8 mouse cellular contexts compared by ENCODE assay signal in the genomic region with DNA sequence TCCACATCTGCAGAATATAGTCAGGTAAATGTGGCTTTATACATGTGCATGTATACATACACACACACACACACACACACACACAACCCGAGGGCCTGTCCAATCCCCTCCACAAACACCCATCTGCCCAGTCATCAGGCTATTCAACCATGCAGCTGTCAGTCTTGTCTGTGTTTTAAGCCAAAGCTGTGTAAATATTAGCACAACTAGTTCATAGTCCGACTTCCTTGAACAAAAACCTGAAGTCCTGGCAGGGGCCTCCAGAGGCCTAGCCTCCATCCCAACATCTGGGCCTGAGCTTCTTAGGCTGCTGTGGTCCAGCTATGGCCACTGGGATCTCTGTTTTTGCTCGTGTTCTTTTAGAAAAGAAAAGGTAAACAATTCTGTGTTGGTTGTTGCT.
DNase-seq lines count a peak whose midpoint lies in the region; ATAC-seq and TF ChIP-seq lines count a peak whose summit lies in the region.
"Had no signal": no experiment of that assay in that cellular context is flagged by ENCODE, and none has a peak within 500 bp of the region (broad histone marks: within the 10 kb centered on the region; RNA-seq: fewer than 3 reads in every experiment).

No protein-coding gene starts in this region.

- H3K36me3 ChIP-seq in lung, embryonic 14.5 days (ENCODE audit: insufficient read depth): no peaks in the 10 kb centered on the region
- H3K36me3 ChIP-seq in hindbrain, postnatal 0 days (ENCODE audit: insufficient read depth, low read length): no peaks in the 10 kb centered on the region
- H3K36me3 ChIP-seq in stomach, embryonic 14.5 days (ENCODE audit: control insufficient read depth, insufficient read depth, low read length): no peaks in the 10 kb centered on the region

- ATAC-seq in lung, embryonic 14.5 days (ENCODE audit: insufficient read depth): no peak
- no peak for ATAC-seq in hindbrain, postnatal 0 days
- no peak for ATAC-seq in stomach, embryonic 14.5 days (ENCODE audit: insufficient number of reproducible peaks, insufficient read depth, low FRiP score, low read depth)

- peak overlapping the region; percentile 8 for H3K4me2 ChIP-seq in lung, embryonic 14.5 days
- no peak overlapping the region for H3K4me2 ChIP-seq in hindbrain, postnatal 0 days (ENCODE audit: low read depth, low read length)
- no peak overlapping the region for H3K4me2 ChIP-seq in stomach, embryonic 14.5 days (replicated peaks; ENCODE audit: low read depth, low read length)

- H3K9me3 ChIP-seq in lung, embryonic 14.5 days (ENCODE audit: low read depth, low read length): no peaks in the 10 kb centered on the region
- no peaks in the 10 kb centered on the region for H3K9me3 ChIP-seq in hindbrain, postnatal 0 days (ENCODE audit: low read length)
- H3K9me3 ChIP-seq in stomach, embryonic 14.5 days (ENCODE audit: control insufficient read depth, low read depth, low read length): no peaks in the 10 kb centered on the region

- WGBS in lung, embryonic 14.5 days: 27% methylated on average over 3 of the region's 3 CpGs
- 30% methylated on average over 3 of the region's 3 CpGs for WGBS in hindbrain, postnatal 0 days
- WGBS in stomach, embryonic 14.5 days: 34% methylated on average over 3 of the region's 3 CpGs

- peaks cover 57% of the 10 kb centered on the region for H3K4me1 ChIP-seq in lung, embryonic 14.5 days (ENCODE audit: insufficient read depth)
- peaks cover 57% of the 10 kb centered on the region for H3K4me1 ChIP-seq in hindbrain, postnatal 0 days (ENCODE audit: insufficient read depth, low read length)
- H3K4me1 ChIP-seq in stomach, embryonic 14.5 days (ENCODE audit: control insufficient read depth, insufficient read depth, low read length): peaks cover 45% of the 10 kb centered on the region

- H3K27me3 ChIP-seq in lung, embryonic 14.5 days (ENCODE audit: insufficient read depth, low read length): no peaks in the 10 kb centered on the region
- H3K27me3 ChIP-seq in hindbrain, postnatal 0 days (ENCODE audit: insufficient read depth, low read length): no peaks in the 10 kb centered on the region
- no peaks in the 10 kb centered on the region for H3K27me3 ChIP-seq in stomach, embryonic 14.5 days (ENCODE audit: control insufficient read depth, insufficient read depth, low read length)

- no peak overlapping the region for H3K4me3 ChIP-seq in lung, embryonic 14.5 days (ENCODE audit: low read depth, low read length)
- H3K4me3 ChIP-seq in hindbrain, postnatal 0 days (ENCODE audit: low read length): no peak overlapping the region
- H3K4me3 ChIP-seq in stomach, embryonic 14.5 days (ENCODE audit: low read depth, low read length): no peak overlapping the region

- DNase-seq in lung, embryonic 14.5 days: no peak
- no peak for DNase-seq in lung, adult 18-20 months
- no peak for DNase-seq in hindbrain, postnatal 0 days (ENCODE audit: low spot score)
- DNase-seq in kidney, postnatal 25 days: peak; percentile 52 to 62
- no peak for DNase-seq in cerebellum, adult 18-20 months
- no peak for DNase-seq in spleen, adult 12 weeks (ENCODE audit: low spot score)
- DNase-seq: thymus, adult 2 months had no signal

- no peak overlapping the region for H3K9ac ChIP-seq in lung, embryonic 14.5 days
- H3K9ac ChIP-seq in hindbrain, postnatal 0 days (replicated peaks; ENCODE audit: low read length): no peak overlapping the region
- no peak overlapping the region for H3K9ac ChIP-seq in stomach, embryonic 14.5 days (replicated peaks; ENCODE audit: low read depth, low read length)

- no peak for TF ChIP-seq CTCF in lung, embryonic 14.5 days (IDR thresholded peaks at IDR 0.05; ENCODE audit: low read depth)
- TF ChIP-seq CTCF in hindbrain, postnatal 0 days (IDR thresholded peaks at IDR 0.05; ENCODE audit: low read depth): no peak

- peak overlapping the region; percentile 37 for H3K27ac ChIP-seq in lung, embryonic 14.5 days (ENCODE audit: low read depth)
- peak overlapping the region; percentile 22; the same call in 1 of the 2 replicates for H3K27ac ChIP-seq in hindbrain, postnatal 0 days
- H3K27ac ChIP-seq in stomach, embryonic 14.5 days (ENCODE audit: low read length): peak overlapping the region; percentile 55; the same call in 1 of the 2 replicates

Comparison
In these comparisons a context has a peak if more than half of its experiments do, and no peak if none do; other contexts are left out.
1. DNase-seq: peak in kidney, postnatal 25 days (2 of 2); none in lung, embryonic 14.5 days (single experiment), lung, adult 18-20 months (0 of 2), hindbrain, postnatal 0 days (single experiment), cerebellum, adult 18-20 months (0 of 2) and spleen, adult 12 weeks (single experiment).
2. Peak in every context shown above with its lines, with median percentiles within 50 percentile points of each other: H3K27ac ChIP-seq.